Mouse (Mus musculus) lung, embryonic 14.5 days (tissue): Measurements from ENCODE around the gene Ubap1l. TPM values are rescaled to one million over a fixed set of nuclear protein-coding genes. Genes with fewer than 3 reads are reported as not detected.
A peak's percentile ranks its signal among the peaks of the same experiment; 100 is the strongest.

Experiments used
- ATAC-seq: fragments of 200-750 bp; cut with Nextera tagmentation; 2 replicates; pipeline ENCODE4 v1.8.0; 2017; ENCODE audit warnings: mild to moderate bottlenecking, moderate TSS enrichment, moderate library complexity; ENCODE audit not compliant: insufficient read depth
- DNase-seq: peaks from one replicate; pipeline ENCODE4 v3.0.0-alpha.2; 2015
- H3K27ac ChIP-seq: fragments of 300-500 bp; sonication (generic); 2 replicates; pipeline ENCODE4 v1.5.1; 2014; ENCODE audit warnings: low read depth, mild to moderate bottlenecking, moderate library complexity
- H3K27me3 ChIP-seq: fragments of 300-500 bp; sonication (generic); 2 replicates; pipeline ENCODE4 v1.6.1; 2014; ENCODE audit warnings: low read length, control low read depth; ENCODE audit not compliant: insufficient read depth
- H3K36me3 ChIP-seq: fragments of 300-500 bp; sonication (generic); 2 replicates; pipeline ENCODE4 v1.6.1; 2014; ENCODE audit warnings: control low read depth; ENCODE audit not compliant: insufficient read depth
- H3K4me1 ChIP-seq: fragments of 300-500 bp; sonication (generic); 2 replicates; pipeline ENCODE4 v1.6.1; 2014; ENCODE audit warnings: antibody characterized with exemption, control low read depth; ENCODE audit not compliant: insufficient read depth
- H3K4me2 ChIP-seq: fragments of 300-500 bp; sonication (generic); 2 replicates; pipeline ENCODE4 v1.6.1; 2014; ENCODE audit warnings: mild to moderate bottlenecking
- H3K4me3 ChIP-seq: fragments of 300-500 bp; sonication (generic); 2 replicates; pipeline ENCODE4 v1.5.1; 2014; ENCODE audit warnings: low read depth, low read length
- H3K9ac ChIP-seq: fragments of 300-500 bp; sonication (generic); 2 replicates; pipeline ENCODE4 v1.6.1; 2014
- H3K9me3 ChIP-seq: fragments of 300-500 bp; sonication (generic); 2 replicates; pipeline ENCODE4 v1.6.1; 2016; ENCODE audit warnings: low read depth, low read length, control low read depth
- CTCF ChIP-seq: IDR thresholded peaks from 2 replicates; pipeline ENCODE4 v1.5.1; 2016; ENCODE audit warnings: antibody characterized with exemption, low read depth
- WGBS: fragments of 180-500 bp; shearing (Covaris S2); extraction: QIAGEN DNeasy Blood & Tissue Kit; methylation state at CpG from one replicate; pipeline ENCODE4 v1.1.7; 2014; 5-methylcytosine and 5-hydroxymethylcytosine counted together
- polyA plus RNA-seq: library from polyadenylated mRNA; unstranded; fragments of >200 nt; fragmentation: Nextera tagmentation; extraction: Ambion mirVana; gene quantifications from 2 replicates; pipeline ENCODE4 v1.2.1, GENCODE M21; 2014

Ubap1l gene
- polyA plus RNA-seq, 1 experiment from 2014 or later = 0.24 TPM

GRCm38 (mm10) chr9:65356561-65356960, 4.3 kb upstream of the Ubap1l start:
- WGBS = 83% methylated on average over 7 of the region's 7 CpGs
- Histone ChIP-seq H3K27ac (no peak overlapping the region), H3K4me3 (no peak overlapping the region), H3K4me2 (no peak overlapping the region), H3K9me3 (no peaks in the 10 kb centered on the region), H3K27me3 (no peaks in the 10 kb centered on the region), H3K36me3 (peaks cover 67% of the 10 kb centered on the region), H3K9ac (no peak overlapping the region), H3K4me1 (no peaks in the 10 kb centered on the region)
- ATAC-seq (no peak), DNase-seq (no peak)
- no peak for TF ChIP-seq CTCF

GRCm38 (mm10) chr9:65356971-65357370, 3.9 kb upstream of the Ubap1l start:
- 94% methylated on average over 2 of the region's 2 CpGs for WGBS
- TF ChIP-seq CTCF = no peak

GRCm38 (mm10) chr9:65358956-65359480, 1.8 kb upstream of the Ubap1l start:
- Histone ChIP-seq H3K27me3 (no peaks in the 10 kb centered on the region), H3K9ac (no peak overlapping the region), H3K9me3 (no peaks in the 10 kb centered on the region), H3K4me2 (no peak overlapping the region), H3K27ac (no peak overlapping the region), H3K36me3 (peaks cover 76% of the 10 kb centered on the region), H3K4me3 (no peak overlapping the region), H3K4me1 (no peaks in the 10 kb centered on the region)
- TF ChIP-seq CTCF = no peak
- 86% methylated on average over 1 of the region's 1 CpGs for WGBS
- DNase-seq (no peak), ATAC-seq (no peak)

More at GRCm38 (mm10) chr9:65356971-65357370, 3.9 kb upstream of the Ubap1l start:
- Histone ChIP-seq H3K9ac (no peak overlapping the region), H3K9me3 (no peaks in the 10 kb centered on the region), H3K36me3 (peaks cover 71% of the 10 kb centered on the region), H3K27me3 (no peaks in the 10 kb centered on the region), H3K4me2 (no peak overlapping the region), H3K4me3 (no peak overlapping the region), H3K4me1 (no peaks in the 10 kb centered on the region), H3K27ac (no peak overlapping the region)
- ATAC-seq = no peak
- no peak for DNase-seq

- no peak for DNase-seq
- Histone ChIP-seq H3K9ac (no peak overlapping the region), H3K27me3 (no peaks in the 10 kb centered on the region), H3K27ac (no peak overlapping the region), H3K4me2 (no peak overlapping the region), H3K9me3 (no peaks in the 10 kb centered on the region), H3K36me3 (peaks cover 32% of the 10 kb centered on the region), H3K4me1 (no peaks in the 10 kb centered on the region), H3K4me3 (no peak overlapping the region)
- TF ChIP-seq CTCF = no peak
- 23% methylated on average over 9 of the region's 9 CpGs for WGBS
- no peak for ATAC-seq
These were observed 2.8 kb downstream of the Ubap1l start for GRCm38 (mm10) chr9:65363684-65364083.

GRCm38 (mm10) chr9:65365721-65366120, 4.9 kb downstream of the Ubap1l start:
- Histone ChIP-seq H3K36me3 (peaks cover 17% of the 10 kb centered on the region), H3K9ac (no peak overlapping the region), H3K4me1 (no peaks in the 10 kb centered on the region), H3K27me3 (no peaks in the 10 kb centered on the region), H3K9me3 (no peaks in the 10 kb centered on the region), H3K4me2 (no peak overlapping the region), H3K4me3 (no peak overlapping the region), H3K27ac (no peak overlapping the region)
- WGBS = 73% methylated on average over 7 of the region's 7 CpGs
- no peak for TF ChIP-seq CTCF
- ATAC-seq (no peak), DNase-seq (no peak)

DNA sequence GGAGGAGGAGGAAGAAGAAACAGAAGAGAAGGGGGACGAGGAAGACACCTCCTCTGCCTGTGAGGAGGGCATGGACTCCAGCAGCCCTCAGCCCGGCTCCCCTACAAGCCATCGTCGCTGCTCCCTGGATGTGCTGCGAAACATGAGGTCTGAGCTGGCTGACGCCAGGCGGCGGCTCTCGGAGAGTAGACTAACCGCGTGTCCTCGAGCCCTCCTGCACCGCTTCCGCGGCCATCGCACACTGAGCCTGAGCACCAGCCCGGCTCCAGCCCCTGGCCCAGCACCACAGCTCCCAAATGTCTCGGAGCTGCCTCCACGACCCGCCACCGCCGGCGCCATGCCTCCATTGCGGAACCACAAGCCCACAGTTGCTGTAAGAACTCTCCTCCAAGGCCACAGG, 10.9 kb downstream of the Ubap1l start:
- ATAC-seq (no peak), DNase-seq (no peak)
- H3K27ac ChIP-seq = no peak overlapping the region
- no peak overlapping the region for H3K4me3 ChIP-seq
- H3K36me3 ChIP-seq = peaks cover 6% of the 10 kb centered on the region; the same call in 1 of the 2 replicates
- no peak overlapping the region for H3K9ac ChIP-seq
- no peak for TF ChIP-seq CTCF
- H3K4me1 ChIP-seq = no peaks in the 10 kb centered on the region
- H3K9me3 ChIP-seq = no peaks in the 10 kb centered on the region
- whole genome bisulfite sequencing = 71% methylated on average over 24 of the region's 24 CpGs
- H3K4me2 ChIP-seq = no peak overlapping the region
- H3K27me3 ChIP-seq = no peaks in the 10 kb centered on the region

DNA sequence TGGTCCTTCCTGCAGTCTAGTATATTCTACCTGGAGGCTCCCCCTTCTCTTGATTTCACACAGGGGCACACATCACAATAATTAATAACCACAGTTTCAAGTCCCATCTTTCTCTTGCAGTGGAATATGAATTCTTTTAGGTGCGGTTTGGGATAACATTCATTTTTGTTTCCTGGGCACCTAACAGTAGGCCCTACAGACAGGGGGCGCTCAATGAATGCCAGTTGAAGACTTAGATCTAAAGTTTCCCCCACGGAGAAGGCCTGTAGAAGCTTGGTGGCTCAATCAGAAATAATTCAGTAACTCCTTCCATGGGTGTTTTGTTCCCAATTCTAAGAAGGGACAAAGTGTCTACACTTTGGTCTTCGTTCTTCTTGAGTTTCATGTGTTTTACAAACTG, 11.6 kb downstream of the Ubap1l start:
- 66% methylated on average over 4 of the region's 4 CpGs for WGBS
- H3K4me3 ChIP-seq = no peak overlapping the region
- H3K9ac ChIP-seq = no peak overlapping the region
- no peak overlapping the region for H3K4me2 ChIP-seq
- ATAC-seq = no peak
- peak; percentile 65 for TF ChIP-seq CTCF
- H3K4me1 ChIP-seq = no peaks in the 10 kb centered on the region
- DNase-seq = peak; percentile 87
- H3K27ac ChIP-seq = no peak overlapping the region
- H3K36me3 ChIP-seq = peaks cover 6% of the 10 kb centered on the region; the same call in 1 of the 2 replicates
- H3K9me3 ChIP-seq = no peaks in the 10 kb centered on the region
- H3K27me3 ChIP-seq = no peaks in the 10 kb centered on the region
